Mouse (Mus musculus) embryonic fibroblast, embryonic 13.5 days (primary cell): ENCODE measurements around the gene Commd1. TPM values are rescaled to one million over a fixed set of nuclear protein-coding genes. Genes with fewer than 3 reads are reported as not detected.

Source experiments
- H3K27ac ChIP-seq: 2 replicates; pipeline ENCODE4 v1.5.1; 2012; ENCODE audit warnings: low read length, control low read depth, inconsistent platforms; ENCODE audit not compliant: insufficient read depth
- H3K4me1 ChIP-seq: 2 replicates; pipeline ENCODE4 v1.6.1; 2011; ENCODE audit warnings: low read length; ENCODE audit not compliant: control insufficient read depth, insufficient read depth
- H3K4me3 ChIP-seq: 2 replicates; pipeline ENCODE4 v1.5.1; 2011; ENCODE audit warnings: mild to moderate bottlenecking, control low read depth, low read length; ENCODE audit not compliant: insufficient read depth
- CTCF ChIP-seq: IDR thresholded peaks from 2 replicates; pipeline ENCODE4 v1.5.1; 2011; ENCODE audit warnings: mild to moderate bottlenecking, control low read depth, low read length, moderate library complexity, borderline replicate concordance; ENCODE audit not compliant: insufficient read depth
- POLR2A ChIP-seq: IDR thresholded peaks from 2 replicates; pipeline ENCODE4 v1.6.1; 2011; ENCODE audit warnings: low read depth, mild to moderate bottlenecking, control low read depth, low read length, moderate library complexity
- polyA plus RNA-seq: library from polyadenylated mRNA; stranded (reverse); fragments of >200 nt; gene quantifications from 2 replicates; pipeline ENCODE4 v1.2.4, GENCODE M21; 2011; ENCODE audit warnings: low read depth; ENCODE audit not compliant: missing spikeins, insufficient read length

Gene Commd1
- polyA plus RNA-seq, 1 experiment = 102 TPM

GRCm38 (mm10) chr11:22854571-22854970 is 127.6 kb downstream of the Commd1 start:
- Histone ChIP-seq H3K4me1 (peaks cover 2% of the 10 kb centered on the region; the same call in 1 of the 2 replicates), H3K27ac (no peak overlapping the region), H3K4me3 (no peak overlapping the region)
- TF ChIP-seq CTCF = no peak
- no peak for TF ChIP-seq POLR2A

GRCm38 (mm10) chr11:22853477-22854157 is 128.6 kb downstream of the Commd1 start:
- TF ChIP-seq POLR2A = no peak
- no peak for TF ChIP-seq CTCF
- Histone ChIP-seq H3K4me3 (no peak overlapping the region), H3K27ac (no peak overlapping the region), H3K4me1 (peaks cover 2% of the 10 kb centered on the region; the same call in 1 of the 2 replicates)

DNA sequence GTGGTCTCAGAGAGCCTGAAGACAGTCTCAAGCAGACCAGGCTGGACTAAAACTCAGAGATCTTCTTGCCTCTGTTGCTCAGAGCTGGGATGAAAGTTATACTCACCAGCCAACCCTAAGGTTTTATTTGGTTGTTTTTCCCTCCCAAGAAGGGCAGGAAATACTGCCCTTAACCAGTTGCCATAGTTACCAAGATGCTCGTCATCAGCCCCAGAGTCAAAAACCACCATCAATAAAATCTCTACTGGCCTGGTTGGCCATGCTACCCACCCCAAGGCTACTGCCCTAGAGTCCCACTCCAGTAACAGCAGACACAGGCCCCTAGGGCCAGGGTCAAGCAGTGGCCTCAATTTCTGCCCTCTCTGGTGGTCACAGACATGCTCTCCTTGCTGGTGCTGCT is 129.7 kb downstream of the Commd1 start:
- peaks cover 11% of the 10 kb centered on the region for H3K4me1 ChIP-seq
- TF ChIP-seq CTCF (no peak), POLR2A (no peak)
- no peak overlapping the region for H3K4me3 ChIP-seq
- no peak overlapping the region for H3K27ac ChIP-seq

GRCm38 (mm10) chr11:22851416-22851815 is 130.8 kb downstream of the Commd1 start:
- no peak for TF ChIP-seq CTCF
- TF ChIP-seq POLR2A = no peak
- Histone ChIP-seq H3K4me3 (no peak overlapping the region), H3K27ac (no peak overlapping the region), H3K4me1 (peaks cover 16% of the 10 kb centered on the region)

GRCm38 (mm10) chr11:22850077-22850476 is 132.1 kb downstream of the Commd1 start:
- Histone ChIP-seq H3K27ac (no peak overlapping the region), H3K4me1 (peaks cover 16% of the 10 kb centered on the region), H3K4me3 (no peak overlapping the region)
- TF ChIP-seq CTCF (no peak), POLR2A (no peak)

DNA sequence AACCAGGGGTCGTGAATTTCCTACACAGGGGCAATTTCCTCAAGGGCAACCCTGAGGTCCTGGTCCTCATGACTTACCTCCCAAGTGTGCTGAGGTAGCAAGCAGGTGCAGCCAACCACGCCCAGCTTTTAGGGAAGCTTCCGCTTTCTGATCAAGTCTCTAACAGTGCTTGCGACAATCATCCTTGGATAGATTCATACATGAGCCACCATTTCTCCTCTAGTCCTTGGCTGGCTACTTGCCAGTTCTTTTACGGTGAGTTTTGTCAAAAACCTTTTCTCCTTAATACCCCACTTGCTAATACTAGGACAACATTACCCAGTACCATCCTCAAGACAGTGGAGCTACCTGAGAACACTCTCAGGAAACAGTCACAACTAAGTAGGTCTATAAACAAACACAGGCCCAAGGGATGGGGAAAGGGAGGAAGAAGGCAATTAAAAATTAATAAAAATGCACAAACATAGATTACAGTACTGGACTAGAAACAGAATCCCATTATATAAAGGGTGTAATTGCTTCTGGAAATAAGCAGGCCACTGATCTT is 133.5 kb downstream of the Commd1 start:
- H3K4me1 ChIP-seq = peaks cover 19% of the 10 kb centered on the region
- no peak overlapping the region for H3K4me3 ChIP-seq
- no peak for TF ChIP-seq POLR2A
- TF ChIP-seq CTCF = no peak
- H3K27ac ChIP-seq = no peak overlapping the region

- TF ChIP-seq POLR2A (no peak), CTCF (no peak)
- Histone ChIP-seq H3K4me3 (no peak overlapping the region), H3K27ac (no peak overlapping the region), H3K4me1 (peaks cover 23% of the 10 kb centered on the region)
Observed at GRCm38 (mm10) chr11:22847732-22848648, 134.2 kb downstream of the Commd1 start.

- H3K4me3 ChIP-seq = no peak overlapping the region
- no peak for TF ChIP-seq CTCF
- TF ChIP-seq POLR2A = no peak
- peaks cover 27% of the 10 kb centered on the region for H3K4me1 ChIP-seq
- no peak overlapping the region for H3K27ac ChIP-seq
Observed at GRCm38 (mm10) chr11:22846960-22847731, 135.0 kb downstream of the Commd1 start.

Other genes starting within 250 kb of the Commd1 start
- gene B3gnt2, start 121.4 kb downstream of the Commd1 start, polyA plus RNA-seq = 3.8 and 10.1 TPM in 2 replicates
- 11.0 and 12.6 TPM in 2 replicates for gene Zrsr1, start 10.4 kb downstream of the Commd1 start, polyA plus RNA-seq
- gene Gm28048, start 292 bp downstream of the Commd1 start, polyA plus RNA-seq = 14.0 and 14.1 TPM in 2 replicates
- 391 and 422 TPM in 2 replicates for gene Cct4, start 8.1 kb upstream of the Commd1 start, polyA plus RNA-seq
- gene Fam161a, start 25.1 kb upstream of the Commd1 start, polyA plus RNA-seq = 3.0 and 4.2 TPM in 2 replicates